Mouse (Mus musculus) layer of hippocampus, adult 2 months (tissue): ENCODE measurements around the gene Tcf25. TPM values are rescaled to one million over a fixed set of nuclear protein-coding genes. Genes with fewer than 3 reads are reported as not detected.
"Not testable (repeated sequence)": the region's sequence is repeated elsewhere in the genome, so short reads cannot be mapped to it uniquely, and the experiment has no call there.

Experiments used
- DNase-seq, 2 experiments: peaks; one replicate each; pipeline ENCODE4 v3.0.0; 2022; ENCODE audit warnings: low spot score in 2 of 2
- H3K27ac ChIP-seq: fragments of 200-600 bp; 2 replicates; pipeline ENCODE4 v1.8.1; 2022
- H3K4me3 ChIP-seq: fragments of 200-600 bp; 2 replicates; pipeline ENCODE4 v1.8.1; 2022; ENCODE audit warnings: mild to moderate bottlenecking
- CTCF ChIP-seq: fragments of 200-600 bp; conservative IDR thresholded peaks from 2 replicates; pipeline ENCODE4 v1.8.1; 2022; ENCODE audit warnings: antibody characterized with exemption, mild to moderate bottlenecking, moderate library complexity
- total RNA-seq, 2 experiments: library from RNA; stranded (reverse); gene quantifications; 2 replicates each; pipeline ENCODE4 v1.2.3; 2021

The Tcf25 gene
- total RNA-seq, 2 experiments from 2014 or later: 459 to 497 TPM

DNA sequence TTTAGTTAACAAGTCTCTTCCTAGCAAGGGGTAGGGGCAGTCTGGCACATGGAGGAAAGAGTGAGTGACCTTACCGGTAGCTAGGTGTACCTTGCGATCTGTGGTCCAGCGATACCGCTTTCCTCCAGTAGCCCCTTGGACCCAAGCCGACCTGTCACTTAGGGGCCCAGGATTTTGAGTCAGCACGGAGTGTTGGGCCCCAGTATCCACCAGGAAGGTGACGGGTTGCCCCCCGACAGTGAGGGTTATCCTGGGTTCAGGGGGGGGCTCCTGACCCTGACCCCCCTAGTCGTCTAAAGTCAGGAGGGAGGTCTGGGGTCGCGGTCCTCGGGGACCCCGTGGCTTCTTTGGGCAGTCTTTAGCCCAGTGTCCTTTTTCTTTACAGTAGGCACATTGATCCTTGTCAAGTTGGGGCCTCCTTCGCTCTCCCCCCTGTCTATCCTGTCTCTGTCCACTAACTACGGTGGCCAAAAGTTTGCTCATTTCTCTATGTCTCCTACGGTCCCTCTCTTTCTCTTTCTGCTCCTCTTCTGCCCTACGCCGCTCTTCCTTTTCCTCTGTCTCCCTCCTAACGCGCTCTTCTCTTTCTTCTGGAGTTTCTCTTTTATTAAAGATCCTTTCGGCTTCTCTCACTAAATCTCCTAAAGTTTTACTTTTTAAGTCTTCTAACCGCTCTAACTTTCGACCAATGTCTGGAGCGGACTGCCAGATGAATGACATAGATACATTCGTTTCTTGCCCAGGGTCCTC is 58.2 kb downstream of the Tcf25 start:
- DNase-seq: no peak
- TF ChIP-seq CTCF: no peak
- no peak overlapping the region for H3K27ac ChIP-seq
- H3K4me3 ChIP-seq: no peak overlapping the region

DNA sequence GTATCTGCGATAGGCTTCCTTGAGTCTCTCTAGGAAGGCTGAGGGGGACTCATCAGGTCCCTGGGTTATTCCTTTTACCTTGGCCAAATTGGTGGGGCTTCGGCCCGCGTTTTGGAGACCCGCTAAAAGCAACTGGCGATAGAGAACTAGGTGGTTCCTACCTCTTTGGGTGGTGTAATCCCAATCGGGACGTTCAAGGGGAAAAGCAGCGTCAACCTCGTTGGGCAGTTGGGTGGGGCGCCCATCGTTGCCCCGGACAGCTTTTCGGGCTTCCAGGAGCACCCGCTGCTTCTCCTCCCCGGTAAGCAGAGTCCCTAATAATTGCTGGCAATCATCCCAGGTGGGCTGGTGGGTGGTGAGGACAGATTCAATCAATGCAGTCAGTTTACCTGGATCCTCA is 58.8 kb downstream of the Tcf25 start:
- TF ChIP-seq CTCF: no peak
- Histone ChIP-seq H3K4me3 (no peak overlapping the region), H3K27ac (no peak overlapping the region)
- no peak for DNase-seq

DNA sequence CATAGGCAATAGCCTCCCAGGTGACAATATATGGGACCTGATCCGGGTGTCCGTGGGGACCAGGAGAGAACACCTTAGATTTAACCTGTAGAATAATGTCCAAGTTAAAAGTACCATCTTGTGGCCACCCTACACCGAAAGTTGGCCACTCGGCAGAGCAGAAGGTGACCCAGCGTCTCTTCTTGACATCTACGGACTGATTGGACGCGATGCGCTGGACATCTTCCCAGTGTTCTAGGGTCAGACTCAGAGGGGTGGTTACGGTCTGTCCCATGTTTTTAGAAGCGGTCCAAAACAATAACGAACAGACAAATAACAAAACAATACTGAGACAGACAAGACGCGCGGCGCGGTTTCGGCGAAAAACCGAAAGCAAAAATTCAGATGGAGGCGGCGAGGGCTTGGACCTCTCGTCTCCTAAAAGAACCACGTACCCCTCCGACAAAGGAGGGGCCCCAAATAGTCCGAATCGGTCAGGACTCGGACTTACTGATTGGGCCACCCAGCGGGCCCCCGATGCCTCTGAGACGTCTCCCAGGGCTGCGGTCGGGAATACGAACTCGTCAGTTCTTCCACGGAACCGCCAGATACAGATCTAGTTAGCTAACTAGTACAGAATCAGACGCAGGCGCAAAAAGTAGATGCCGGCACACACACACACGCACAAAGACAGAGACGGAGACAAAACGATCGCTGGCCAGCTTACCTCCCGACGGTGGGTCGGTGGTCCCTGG is 59.9 kb downstream of the Tcf25 start:
- H3K27ac ChIP-seq, H3K4me3 ChIP-seq, DNase-seq: not testable (repeated sequence)

DNA sequence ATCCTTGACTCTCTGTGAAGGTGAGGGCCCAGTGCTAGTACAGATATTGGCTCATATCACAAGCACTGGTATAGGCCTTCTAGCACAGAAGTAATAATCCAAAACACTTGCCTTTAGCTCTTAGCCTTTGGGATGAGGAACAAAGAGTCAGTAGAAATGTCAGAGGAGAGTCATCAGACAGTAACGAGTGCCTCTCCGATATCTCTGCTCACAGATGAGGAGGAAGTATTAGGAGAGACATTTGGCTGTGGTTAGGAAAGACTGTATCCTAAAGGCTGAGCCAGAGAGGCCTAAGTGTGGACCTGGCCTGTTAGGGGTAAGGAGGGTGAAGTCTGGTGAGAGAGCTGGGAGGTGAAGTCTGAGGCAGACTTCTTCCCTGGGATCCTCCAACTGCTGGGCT is 68.2 kb downstream of the Tcf25 start:
- no peak for TF ChIP-seq CTCF
- no peak for DNase-seq
- Histone ChIP-seq H3K27ac (no peak overlapping the region), H3K4me3 (no peak overlapping the region)

DNA sequence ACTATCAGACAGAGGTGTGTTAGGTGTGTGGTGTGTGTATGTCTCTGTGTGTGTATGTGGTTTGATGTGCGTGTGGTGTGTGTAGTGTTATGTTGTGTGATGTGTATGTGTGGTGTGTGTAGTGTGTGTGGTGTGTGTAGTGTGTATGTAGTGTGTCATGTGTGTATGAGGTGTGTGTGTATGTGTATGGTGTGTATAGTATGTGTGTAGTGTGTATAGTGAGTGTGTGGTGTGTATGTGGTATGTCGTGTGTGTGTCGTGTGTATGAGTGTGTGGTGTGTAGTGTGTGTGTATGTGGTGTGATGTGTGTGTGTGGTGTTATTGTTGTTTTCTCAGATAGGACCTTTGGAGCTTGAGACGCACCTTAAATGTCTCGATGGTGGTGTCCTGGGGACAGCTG is 68.8 kb downstream of the Tcf25 start:
- peak overlapping the region; percentile 93 for H3K27ac ChIP-seq
- H3K4me3 ChIP-seq: peak overlapping the region; percentile 77
- DNase-seq: no peak
- TF ChIP-seq CTCF: no peak

DNA sequence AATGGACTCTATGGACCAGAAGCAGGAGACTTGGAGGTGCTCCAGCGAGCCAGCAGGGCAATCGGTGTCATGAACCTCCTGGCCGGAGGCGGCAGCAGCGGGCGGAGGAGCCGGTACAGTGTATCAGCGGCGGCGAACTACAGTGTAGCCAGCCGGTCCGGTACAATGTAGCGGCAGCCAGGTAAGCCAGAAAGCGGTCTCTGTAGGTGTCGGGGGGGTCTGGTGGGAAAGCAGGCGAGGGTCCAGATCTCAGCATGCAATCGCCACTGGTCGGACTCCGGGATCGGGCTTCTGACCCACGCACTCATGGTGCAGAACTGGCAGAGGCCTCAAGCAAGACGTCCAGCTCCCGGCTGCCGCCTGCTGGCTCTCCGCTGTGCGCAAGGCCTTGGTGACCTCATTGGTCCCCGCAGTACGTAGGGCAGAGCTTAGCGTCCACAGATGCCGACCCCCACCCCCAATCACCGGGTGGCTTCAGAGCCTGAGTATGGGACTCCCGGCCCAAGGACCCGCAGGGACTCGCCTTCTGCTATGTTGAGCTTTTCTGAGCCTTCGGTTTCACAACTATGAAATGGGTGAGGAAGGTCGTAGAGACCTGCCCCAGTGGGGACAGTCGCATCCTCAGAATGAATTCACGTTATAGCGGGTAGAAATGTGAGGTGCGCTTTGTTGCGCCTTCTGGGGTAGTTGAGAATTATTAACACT is 69.5 kb downstream of the Tcf25 start:
- Histone ChIP-seq H3K27ac (peak overlapping the region; percentile 93), H3K4me3 (peak overlapping the region; percentile 77)
- TF ChIP-seq CTCF: peak; percentile 82
- DNase-seq: peak; percentile 87 to 94

DNA sequence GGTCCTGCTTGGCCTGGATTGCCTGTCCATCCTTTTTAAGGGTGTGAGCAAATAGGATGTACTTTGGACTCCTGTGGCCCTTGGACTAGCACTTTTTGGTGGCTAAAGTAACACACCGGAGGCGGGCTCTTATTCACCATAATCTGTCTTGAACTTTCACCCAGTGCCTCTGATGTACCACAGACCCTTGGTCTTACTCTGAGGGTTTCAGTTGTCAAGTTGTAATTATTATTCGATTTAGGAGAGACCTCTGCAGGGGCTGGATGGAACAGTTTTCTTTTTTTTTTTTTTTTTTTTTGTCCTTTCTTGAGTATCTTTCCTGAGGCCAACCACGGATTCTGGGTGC is 70.0 kb downstream of the Tcf25 start:
- H3K27ac ChIP-seq: peak overlapping the region; percentile 93
- no peak for DNase-seq
- H3K4me3 ChIP-seq: peak overlapping the region; percentile 77
- TF ChIP-seq CTCF: no peak

DNA sequence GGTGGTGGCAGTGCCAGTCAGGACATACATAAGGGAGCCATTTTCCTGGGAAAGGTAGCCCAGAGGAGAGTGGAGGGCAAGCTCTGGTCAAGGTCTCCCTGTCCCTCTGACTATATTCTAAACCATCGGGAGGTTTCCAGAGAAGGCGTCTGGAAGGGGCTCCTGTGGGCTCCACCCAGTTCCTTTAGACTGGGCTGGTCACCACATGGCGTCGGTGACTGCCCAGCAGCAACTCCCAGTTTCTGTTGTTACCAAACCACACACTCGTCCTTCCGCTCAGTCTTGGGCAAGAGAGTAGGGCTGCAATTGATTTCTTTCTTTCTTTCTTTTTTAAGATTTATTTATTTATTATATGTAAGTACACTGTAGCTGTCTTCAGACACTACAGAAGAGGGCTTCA is 70.6 kb downstream of the Tcf25 start:
- no peak for DNase-seq
- Histone ChIP-seq H3K27ac (no peak overlapping the region; the same call in 1 of the 2 replicates), H3K4me3 (peak overlapping the region; percentile 77)
- TF ChIP-seq CTCF: no peak

DNA sequence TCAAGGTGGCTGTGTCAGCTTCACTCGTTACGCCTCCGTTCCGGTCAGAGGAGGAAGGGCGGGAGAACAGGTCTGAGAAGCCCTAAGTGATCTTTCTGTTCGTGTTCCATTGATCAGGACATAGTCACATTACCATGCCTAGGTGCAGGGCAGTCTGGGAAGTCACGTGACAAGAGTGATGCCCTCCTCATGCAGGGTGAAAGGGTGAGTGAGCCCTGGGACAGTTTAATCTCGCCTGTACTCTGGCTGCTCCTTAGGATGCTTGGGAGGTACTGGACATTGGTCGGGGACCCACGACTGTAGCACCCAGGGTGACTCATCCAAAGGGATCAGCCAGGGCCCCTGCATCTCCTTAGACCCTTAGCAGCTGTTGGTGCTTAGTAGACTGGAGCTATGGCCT is 72.4 kb downstream of the Tcf25 start:
- Histone ChIP-seq H3K27ac (no peak overlapping the region), H3K4me3 (no peak overlapping the region)
- no peak for TF ChIP-seq CTCF
- no peak for DNase-seq

DNA sequence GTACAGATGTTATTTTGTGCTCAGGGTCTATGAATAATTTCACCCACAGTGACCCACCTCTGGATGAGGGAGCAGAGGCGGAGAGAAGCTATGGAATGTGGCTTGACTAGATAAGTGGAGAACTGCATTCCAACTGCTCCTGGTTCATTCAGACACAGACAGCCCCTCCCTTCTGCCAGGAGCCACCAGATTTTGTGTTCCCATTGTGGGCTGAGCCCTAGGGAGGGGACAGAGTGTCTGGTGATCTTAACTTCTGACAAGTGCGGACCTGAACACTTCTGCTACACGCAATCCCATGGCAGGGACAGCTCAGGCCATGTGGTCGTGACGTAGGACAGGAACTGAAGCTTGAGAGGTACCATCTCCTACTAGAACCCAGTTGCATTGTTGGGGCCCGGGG is 73.2 kb downstream of the Tcf25 start:
- TF ChIP-seq CTCF: no peak
- Histone ChIP-seq H3K4me3 (no peak overlapping the region), H3K27ac (no peak overlapping the region)
- DNase-seq: no peak

DNA sequence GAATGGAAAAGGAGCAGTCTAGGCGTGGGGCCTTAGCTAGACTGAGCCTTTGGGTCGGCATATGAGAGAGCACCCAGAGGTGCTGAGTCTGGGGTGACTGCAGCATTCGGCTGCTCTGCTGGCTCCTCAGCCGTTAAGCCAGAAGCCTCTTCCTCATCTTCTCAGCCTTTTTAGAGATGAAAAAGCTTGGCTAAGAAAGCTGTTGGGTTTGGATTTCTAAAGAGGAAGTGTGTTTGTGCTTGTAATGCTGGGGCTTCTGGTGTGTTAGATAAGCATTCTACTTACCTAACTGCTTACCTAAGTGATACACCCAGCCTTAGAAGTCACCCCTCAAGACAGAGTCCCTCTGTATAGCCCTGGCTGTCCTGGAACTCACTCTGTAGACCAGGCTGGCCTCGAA is 77.2 kb downstream of the Tcf25 start:
- Histone ChIP-seq H3K27ac (no peak overlapping the region), H3K4me3 (no peak overlapping the region)
- TF ChIP-seq CTCF: no peak
- no peak for DNase-seq

DNA sequence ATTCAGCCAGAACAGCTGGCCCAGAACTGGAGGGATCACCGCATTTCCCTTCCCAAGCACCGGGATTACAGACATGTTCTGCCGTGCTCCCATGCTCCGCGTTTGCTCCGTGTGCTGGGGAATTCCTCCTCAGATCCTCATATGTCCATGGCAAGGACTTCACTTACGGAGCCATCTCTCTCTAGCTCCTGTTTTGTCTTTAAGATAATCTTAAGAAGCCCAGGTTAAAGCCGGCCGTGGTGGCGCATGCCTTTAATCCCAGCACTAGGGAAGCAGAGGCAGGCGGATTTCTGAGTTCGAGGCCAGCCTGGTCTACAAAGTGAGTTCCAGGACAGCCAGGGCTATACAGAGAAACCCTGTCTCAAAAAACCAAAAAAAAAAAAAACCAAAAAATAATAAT is 78.2 kb downstream of the Tcf25 start:
- not testable (repeated sequence) for H3K4me3 ChIP-seq, DNase-seq, H3K27ac ChIP-seq

DNA sequence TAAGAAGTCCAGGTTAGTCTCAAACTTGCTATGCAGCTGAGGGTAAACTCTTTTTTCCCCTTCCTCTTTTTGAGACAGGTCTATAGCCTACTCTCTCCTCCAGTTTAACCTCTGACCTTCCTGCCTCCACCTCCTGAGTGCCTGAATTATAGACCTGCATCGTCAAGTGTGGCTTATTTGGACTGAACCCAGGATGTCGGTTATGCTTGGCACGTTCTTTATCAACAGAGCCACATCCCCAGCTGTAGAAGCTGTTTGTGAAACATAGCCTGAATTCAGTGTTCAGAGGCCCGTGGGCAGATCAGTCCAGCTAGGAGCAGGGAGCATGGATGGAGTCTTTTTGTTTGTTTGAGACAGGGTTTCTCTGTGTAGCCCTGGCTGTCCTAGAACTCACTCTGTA is 78.6 kb downstream of the Tcf25 start:
- no peak overlapping the region for H3K27ac ChIP-seq
- no peak for DNase-seq
- no peak overlapping the region for H3K4me3 ChIP-seq
- no peak for TF ChIP-seq CTCF

DNA sequence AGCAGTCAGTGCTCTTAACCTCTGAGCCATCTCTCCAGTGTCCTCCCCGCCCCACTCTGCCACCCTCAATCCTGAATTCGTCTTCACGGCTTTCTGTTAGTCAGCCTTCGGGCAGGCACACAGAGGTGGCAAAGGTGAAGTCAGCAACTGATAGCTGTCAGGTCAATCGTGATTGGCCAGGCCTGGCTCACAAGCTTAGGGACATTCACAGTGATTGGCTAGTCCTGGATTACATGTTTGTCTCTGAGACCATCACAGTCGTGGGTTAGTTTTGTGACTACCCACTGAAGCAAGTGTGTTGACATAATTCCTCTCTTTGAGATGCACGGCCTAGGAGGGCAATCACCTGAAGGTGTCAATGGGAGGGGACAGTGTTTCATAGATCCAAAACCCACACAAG is 79.7 kb downstream of the Tcf25 start:
- DNase-seq: no peak
- H3K4me3 ChIP-seq: no peak overlapping the region
- H3K27ac ChIP-seq: no peak overlapping the region
- no peak for TF ChIP-seq CTCF

Other genes starting within 250 kb of the Tcf25 start
- gene Sult5a1, start 215.4 kb upstream of the Tcf25 start, total RNA-seq: 1 to 10 TPM; 2.0 to 2.8 TPM
- under 1 TPM in 1 of 2 experiments, not detected in 1; 0.37 TPM for gene Dpep1, start 187.5 kb upstream of the Tcf25 start, total RNA-seq
- gene Chmp1a, start 161.0 kb upstream of the Tcf25 start, total RNA-seq: 100 to 1,000 TPM; 102 to 111 TPM
- gene Spata33, start 160.9 kb upstream of the Tcf25 start, total RNA-seq: 1 to 10 TPM; 6.5 to 7.1 TPM
- 10 to 100 TPM; 93.9 to 98.8 TPM for gene Cdk10, start 148.9 kb upstream of the Tcf25 start, total RNA-seq
- 10 to 100 TPM; 71.4 to 75.0 TPM for gene Spata2l, start 137.5 kb upstream of the Tcf25 start, total RNA-seq
- 10 to 100 TPM; 20.3 to 24.8 TPM for gene Zfp276, start 119.6 kb upstream of the Tcf25 start, total RNA-seq
- gene Vps9d1, start 119.4 kb upstream of the Tcf25 start, total RNA-seq: 10 to 100 TPM; 59.5 to 70.3 TPM
- 1 to 10 TPM; 1.7 to 2.8 TPM for gene Fanca, start 55.2 kb upstream of the Tcf25 start, total RNA-seq
- gene Spire2, start 41.0 kb upstream of the Tcf25 start, total RNA-seq: 10 to 100 TPM; 15.8 to 17.4 TPM
- gene Mc1r, start 33.4 kb downstream of the Tcf25 start, total RNA-seq: not detected
- gene Tubb3, start 37.7 kb downstream of the Tcf25 start, total RNA-seq: 100 to 1,000 TPM; 249 to 277 TPM
- 10 to 100 TPM; 56.7 to 62.1 TPM for gene Def8, start 49.8 kb downstream of the Tcf25 start, total RNA-seq
- gene Afg3l1, start 104.2 kb downstream of the Tcf25 start, total RNA-seq: 10 to 100 TPM; 23.6 to 37.6 TPM
- gene Dbndd1, start 141.7 kb downstream of the Tcf25 start, total RNA-seq: 1 to 10 TPM; 9.7 to 9.8 TPM
- gene Gas8, start 145.1 kb downstream of the Tcf25 start, total RNA-seq: 10 to 100 TPM; 30.3 to 30.6 TPM